Mouse (Mus musculus) testis, adult 2 months (tissue): ENCODE data around the gene Tmem255b. TPM values are rescaled to one million over a fixed set of nuclear protein-coding genes. Genes with fewer than 3 reads are reported as not detected.

Experiments used
- H3K27ac ChIP-seq: fragments of 200-500 bp; 2 replicates; pipeline ENCODE4 v1.5.1; 2012; ENCODE audit warnings: low read depth, low read length; ENCODE audit not compliant: control insufficient read depth, insufficient read depth
- H3K27me3 ChIP-seq: fragments of 200-500 bp; 2 replicates; pipeline ENCODE4 v1.6.1; 2012; ENCODE audit warnings: mild to moderate bottlenecking, low read length, moderate library complexity; ENCODE audit not compliant: control insufficient read depth, insufficient read depth
- H3K36me3 ChIP-seq: fragments of 200-500 bp; 2 replicates; pipeline ENCODE4 v1.6.1; 2012; ENCODE audit warnings: mild to moderate bottlenecking, low read length; ENCODE audit not compliant: control insufficient read depth, insufficient read depth
- H3K4me1 ChIP-seq: fragments of 200-500 bp; 2 replicates; pipeline ENCODE4 v1.6.1; 2012; ENCODE audit warnings: low read length; ENCODE audit not compliant: control insufficient read depth, insufficient read depth
- H3K4me3 ChIP-seq: fragments of 200-500 bp; 2 replicates; pipeline ENCODE4 v1.5.1; 2012; ENCODE audit warnings: low read depth, mild to moderate bottlenecking, low read length, moderate library complexity, mixed read lengths; ENCODE audit not compliant: control insufficient read depth
- CTCF ChIP-seq: fragments of 200-500 bp; IDR thresholded peaks from 2 replicates; pipeline ENCODE4 v1.5.1; 2012; ENCODE audit warnings: low read depth, mild to moderate bottlenecking, inconsistent platforms, low read length, moderate library complexity; ENCODE audit not compliant: control insufficient read depth, insufficient read depth, insufficient replicate concordance
- POLR2A ChIP-seq: fragments of 200-500 bp; IDR thresholded peaks from 2 replicates; pipeline ENCODE4 v1.6.1; 2012; ENCODE audit warnings: low read depth, mild to moderate bottlenecking, inconsistent platforms, low read length, moderate library complexity; ENCODE audit not compliant: control insufficient read depth
- polyA plus RNA-seq: library from polyadenylated mRNA; depleted of rRNA; stranded (reverse); fragments of >200 nt; gene quantifications from 2 replicates; pipeline ENCODE4 v1.2.3, GENCODE M21; 2012

Tmem255b gene
- polyA plus RNA-seq, 1 experiment, result 4.0 TPM

- TF ChIP-seq POLR2A, result no peak
- no peak for TF ChIP-seq CTCF
- H3K36me3 ChIP-seq, result no peaks in the 10 kb centered on the region
- H3K4me3 ChIP-seq, result no peak overlapping the region
- H3K4me1 ChIP-seq, result no peaks in the 10 kb centered on the region
- no peak overlapping the region for H3K27ac ChIP-seq
- H3K27me3 ChIP-seq, result no peaks in the 10 kb centered on the region
Measured at GRCm38 (mm10) chr8:13448145-13448544, 13.2 kb downstream of the Tmem255b start.

GRCm38 (mm10) chr8:13451747-13452277, 16.8 kb downstream of the Tmem255b start:
- Histone ChIP-seq H3K4me3 (no peak overlapping the region), H3K4me1 (no peaks in the 10 kb centered on the region; the same call in 1 of the 2 replicates), H3K27me3 (no peaks in the 10 kb centered on the region), H3K27ac (no peak overlapping the region), H3K36me3 (no peaks in the 10 kb centered on the region)
- TF ChIP-seq CTCF (no peak), POLR2A (no peak)

- Histone ChIP-seq H3K36me3 (no peaks in the 10 kb centered on the region), H3K4me3 (no peak overlapping the region), H3K27me3 (no peaks in the 10 kb centered on the region), H3K4me1 (no peaks in the 10 kb centered on the region; the same call in 1 of the 2 replicates), H3K27ac (no peak overlapping the region)
- TF ChIP-seq POLR2A (no peak), CTCF (no peak)
Measured at GRCm38 (mm10) chr8:13454341-13455113, 19.5 kb downstream of the Tmem255b start.

- H3K27ac ChIP-seq, result no peak overlapping the region
- no peaks in the 10 kb centered on the region for H3K36me3 ChIP-seq
- no peak overlapping the region for H3K4me3 ChIP-seq
- H3K27me3 ChIP-seq, result no peaks in the 10 kb centered on the region
- TF ChIP-seq CTCF, result peak; percentile 67; the same call in 1 of the 2 replicates
- no peak for TF ChIP-seq POLR2A
- H3K4me1 ChIP-seq, result no peaks in the 10 kb centered on the region; the same call in 1 of the 2 replicates
Measured at GRCm38 (mm10) chr8:13455295-13455694, 20.3 kb downstream of the Tmem255b start.

- TF ChIP-seq POLR2A (no peak), CTCF (no peak)
Measured at GRCm38 (mm10) chr8:13459431-13459830, 24.4 kb downstream of the Tmem255b start.

GRCm38 (mm10) chr8:13461085-13461765, 26.2 kb downstream of the Tmem255b start:
- Histone ChIP-seq H3K4me1 (peaks cover 15% of the 10 kb centered on the region), H3K36me3 (no peaks in the 10 kb centered on the region), H3K27ac (peak overlapping the region; percentile 41), H3K4me3 (no peak overlapping the region), H3K27me3 (no peaks in the 10 kb centered on the region)
- TF ChIP-seq CTCF, result no peak
- no peak for TF ChIP-seq POLR2A

More at GRCm38 (mm10) chr8:13459431-13459830, 24.4 kb downstream of the Tmem255b start:
- no peaks in the 10 kb centered on the region for H3K27me3 ChIP-seq
- no peaks in the 10 kb centered on the region for H3K36me3 ChIP-seq
- H3K27ac ChIP-seq, result no peak overlapping the region
- peaks cover 8% of the 10 kb centered on the region for H3K4me1 ChIP-seq
- H3K4me3 ChIP-seq, result no peak overlapping the region

- Histone ChIP-seq H3K4me3 (no peak overlapping the region), H3K36me3 (no peaks in the 10 kb centered on the region), H3K4me1 (peaks cover 15% of the 10 kb centered on the region), H3K27ac (peak overlapping the region; percentile 41), H3K27me3 (no peaks in the 10 kb centered on the region)
- TF ChIP-seq CTCF, result peak; percentile 82; the same call in 1 of the 2 replicates
- no peak for TF ChIP-seq POLR2A
Measured at GRCm38 (mm10) chr8:13461843-13462242, 26.9 kb downstream of the Tmem255b start.

GRCm38 (mm10) chr8:13462392-13462791, 27.4 kb downstream of the Tmem255b start:
- TF ChIP-seq CTCF (no peak), POLR2A (no peak)
- Histone ChIP-seq H3K4me1 (peaks cover 15% of the 10 kb centered on the region), H3K27ac (no peak overlapping the region), H3K36me3 (no peaks in the 10 kb centered on the region), H3K4me3 (no peak overlapping the region), H3K27me3 (no peaks in the 10 kb centered on the region)
